Mouse (Mus musculus) liver, adult 2 months (tissue): ENCODE results near the gene Tigd2.

Source experiments
- CTCF ChIP-seq: fragments of 200-500 bp; IDR thresholded peaks from 2 replicates; pipeline ENCODE4 v1.5.1; 2011; ENCODE audit warnings: low read depth, low read length, control low read depth
- POLR2A ChIP-seq: fragments of 200-500 bp; IDR thresholded peaks from 2 replicates; pipeline ENCODE4 v1.6.1; 2011; ENCODE audit warnings: low read length, control low read depth; ENCODE audit not compliant: insufficient read depth; ENCODE audit errors: extremely low read depth

DNA sequence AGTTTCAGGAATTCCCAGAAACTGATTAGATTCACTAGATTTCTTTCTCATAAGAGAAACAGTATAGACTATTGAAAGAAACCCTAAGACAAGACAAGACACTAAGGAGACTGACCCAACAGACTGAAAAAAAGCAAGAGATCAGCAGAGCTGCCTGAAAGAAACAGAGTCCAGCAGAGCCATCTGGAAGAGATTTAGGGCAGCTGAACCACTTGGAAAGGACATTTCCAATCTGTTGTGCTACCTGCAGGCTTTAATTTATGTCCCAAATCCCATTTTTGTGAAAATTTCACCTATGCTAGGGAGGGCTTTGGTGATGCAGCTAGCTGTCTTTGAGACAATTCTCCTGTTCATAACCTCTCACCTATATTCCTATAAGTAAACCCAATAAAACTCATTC lies 25.0 kb downstream of the Tigd2 start:
- TF ChIP-seq CTCF (no peak), POLR2A (no peak)
